Mouse (Mus musculus) CH12.LX (cell line): ENCODE measurements around the gene Syne1.

Experiments
- CTCF ChIP-seq, 2 experiments: IDR thresholded peaks in 1 of 2; conservative IDR thresholded peaks in 1 of 2; 2 replicates each; pipeline ENCODE4 v1.5.1; 2011 to 2012; ENCODE audit warnings: low read depth in 2 of 2, low read length in 2 of 2, improper control_type of control experiment in 1 of 2, inconsistent platforms in 1 of 2, mild to moderate bottlenecking in 1 of 2, moderate library complexity in 1 of 2
- EP300 ChIP-seq: IDR thresholded peaks from 2 replicates; pipeline ENCODE4 v1.6.1; 2011; ENCODE audit warnings: low read length, improper control_type of control experiment
- MAX ChIP-seq: IDR thresholded peaks from 2 replicates; pipeline ENCODE4 v1.6.1; 2011; ENCODE audit warnings: low read length, improper control_type of control experiment
- SMC3 ChIP-seq: IDR thresholded peaks from 2 replicates; pipeline ENCODE4 v1.6.1; 2011; ENCODE audit warnings: low read depth, low read length, improper control_type of control experiment
- TCF12 ChIP-seq: IDR thresholded peaks from 2 replicates; pipeline ENCODE4 v1.6.1; 2014; ENCODE audit warnings: low read depth, mild to moderate bottlenecking, inconsistent platforms, low read length, improper control_type of control experiment

- TF ChIP-seq CTCF (conservative IDR thresholded peaks at IDR 0.05 in 1 of 2, IDR thresholded peaks at IDR 0.05 in 1 of 2; ENCODE audit: low read depth in 2 of 2, low read length in 2 of 2) (peak; percentile 52 to 79), MAX (no peak), SMC3 (peak; percentile 74), EP300 (no peak), TCF12 (no peak)
Observed at GRCm38 (mm10) chr10:5161394-5161872, 389.8 kb downstream of the Syne1 start.
